Mouse (Mus musculus): ENCODE data around the gene Adamtsl2. TPM values are rescaled to one million over a fixed set of nuclear protein-coding genes. Genes with fewer than 3 reads are reported as not detected.

Adamtsl2 gene
- polyA plus RNA-seq, 1 experiment from 2014 or later: 3.0 TPM

- 66% methylated on average over 3 of the region's 3 CpGs for WGBS
- Histone ChIP-seq H3K4me1 (peaks cover 32% of the 10 kb centered on the region), H3K9me3 (no peaks in the 10 kb centered on the region), H3K27me3 (replicated peaks) (peaks cover 13% of the 10 kb centered on the region; the same call in 1 of the 2 replicates), H3K9ac (no peak overlapping the region), H3K4me3 (replicated peaks) (no peak overlapping the region), H3K27ac (no peak overlapping the region), H3K36me3 (no peaks in the 10 kb centered on the region), H3K4me2 (no peak overlapping the region)
- no peak for ATAC-seq (ENCODE audit: insufficient read depth, low FRiP score, low read depth)
These were observed 3.7 kb upstream of the Adamtsl2 start for GRCm38 (mm10) chr2:27075485-27075884.

GRCm38 (mm10) chr2:27077655-27078244 lies 1.4 kb upstream of the Adamtsl2 start:
- no peak overlapping the region; the same call in 1 of the 2 replicates for H3K27ac ChIP-seq
- ATAC-seq (ENCODE audit: insufficient read depth, low FRiP score, low read depth): no peak
- 70% methylated on average over 10 of the region's 10 CpGs for WGBS

GRCm38 (mm10) chr2:27078312-27078711 lies 867 bp upstream of the Adamtsl2 start:
- peaks cover 24% of the 10 kb centered on the region for H3K4me1 ChIP-seq
- no peak overlapping the region for H3K4me3 ChIP-seq (replicated peaks)
- no peaks in the 10 kb centered on the region for H3K9me3 ChIP-seq
- H3K4me2 ChIP-seq: no peak overlapping the region
- H3K27ac ChIP-seq: peak overlapping the region; percentile 48
- ATAC-seq (ENCODE audit: insufficient read depth, low FRiP score, low read depth): no peak
- 35% methylated on average over 2 of the region's 2 CpGs for WGBS
- H3K36me3 ChIP-seq: no peaks in the 10 kb centered on the region
- no peak overlapping the region for H3K9ac ChIP-seq
- H3K27me3 ChIP-seq (replicated peaks): peaks cover 13% of the 10 kb centered on the region; the same call in 1 of the 2 replicates

More at GRCm38 (mm10) chr2:27077655-27078244, 1.4 kb upstream of the Adamtsl2 start:
- Histone ChIP-seq H3K4me2 (no peak overlapping the region), H3K9ac (no peak overlapping the region), H3K4me3 (replicated peaks) (no peak overlapping the region), H3K27me3 (replicated peaks) (peaks cover 13% of the 10 kb centered on the region; the same call in 1 of the 2 replicates), H3K4me1 (peaks cover 24% of the 10 kb centered on the region), H3K9me3 (no peaks in the 10 kb centered on the region), H3K36me3 (no peaks in the 10 kb centered on the region)

GRCm38 (mm10) chr2:27079649-27080048 lies 470 bp downstream of the Adamtsl2 start:
- 48% methylated on average over 2 of the region's 2 CpGs for WGBS
- no peak overlapping the region for H3K9ac ChIP-seq
- peak overlapping the region; percentile 24 for H3K4me2 ChIP-seq
- no peaks in the 10 kb centered on the region for H3K9me3 ChIP-seq
- H3K4me1 ChIP-seq: peaks cover 31% of the 10 kb centered on the region
- peaks cover 13% of the 10 kb centered on the region; the same call in 1 of the 2 replicates for H3K27me3 ChIP-seq (replicated peaks)
- no peak overlapping the region for H3K27ac ChIP-seq
- no peaks in the 10 kb centered on the region for H3K36me3 ChIP-seq
- no peak overlapping the region for H3K4me3 ChIP-seq (replicated peaks)
- ATAC-seq (ENCODE audit: insufficient read depth, low FRiP score, low read depth): no peak

- H3K9ac ChIP-seq: no peak overlapping the region
- no peak overlapping the region for H3K27ac ChIP-seq
- ATAC-seq (ENCODE audit: insufficient read depth, low FRiP score, low read depth): no peak
- H3K4me1 ChIP-seq: peaks cover 51% of the 10 kb centered on the region
- no peak overlapping the region for H3K4me2 ChIP-seq
- H3K27me3 ChIP-seq (replicated peaks): no peaks in the 10 kb centered on the region
- WGBS: 67% methylated on average over 12 of the region's 12 CpGs
- no peaks in the 10 kb centered on the region for H3K9me3 ChIP-seq
- H3K4me3 ChIP-seq (replicated peaks): no peak overlapping the region
- H3K36me3 ChIP-seq: no peaks in the 10 kb centered on the region
These were observed 4.7 kb downstream of the Adamtsl2 start for GRCm38 (mm10) chr2:27083761-27084475.

GRCm38 (mm10) chr2:27084963-27085362 lies 5.8 kb downstream of the Adamtsl2 start:
- H3K4me1 ChIP-seq: peaks cover 41% of the 10 kb centered on the region
- no peak for ATAC-seq (ENCODE audit: insufficient read depth, low FRiP score, low read depth)
- 46% methylated on average over 8 of the region's 8 CpGs for WGBS
- no peak overlapping the region for H3K4me2 ChIP-seq
- no peak overlapping the region for H3K4me3 ChIP-seq (replicated peaks)
- no peaks in the 10 kb centered on the region for H3K27me3 ChIP-seq (replicated peaks)
- no peak overlapping the region for H3K9ac ChIP-seq
- H3K27ac ChIP-seq: no peak overlapping the region
- H3K9me3 ChIP-seq: no peaks in the 10 kb centered on the region
- H3K36me3 ChIP-seq: no peaks in the 10 kb centered on the region

- Histone ChIP-seq H3K4me3 (replicated peaks) (no peak overlapping the region), H3K36me3 (no peaks in the 10 kb centered on the region), H3K4me1 (peaks cover 38% of the 10 kb centered on the region), H3K9me3 (no peaks in the 10 kb centered on the region), H3K4me2 (no peak overlapping the region), H3K9ac (no peak overlapping the region), H3K27me3 (replicated peaks) (no peaks in the 10 kb centered on the region), H3K27ac (no peak overlapping the region)
- ATAC-seq (ENCODE audit: insufficient read depth, low FRiP score, low read depth): peak; percentile 28; the same call in 1 of the 2 replicates
- WGBS: 20% methylated on average over 2 of the region's 2 CpGs
These were observed 6.6 kb downstream of the Adamtsl2 start for GRCm38 (mm10) chr2:27085801-27086200.

GRCm38 (mm10) chr2:27086483-27087010 lies 7.4 kb downstream of the Adamtsl2 start:
- ATAC-seq (ENCODE audit: insufficient read depth, low FRiP score, low read depth): no peak
- no peaks in the 10 kb centered on the region for H3K9me3 ChIP-seq
- H3K4me3 ChIP-seq (replicated peaks): no peak overlapping the region
- WGBS: 71% methylated on average over 4 of the region's 4 CpGs
- peaks cover 38% of the 10 kb centered on the region for H3K4me1 ChIP-seq
- no peak overlapping the region for H3K9ac ChIP-seq
- no peaks in the 10 kb centered on the region for H3K27me3 ChIP-seq (replicated peaks)
- no peak overlapping the region for H3K27ac ChIP-seq
- no peaks in the 10 kb centered on the region for H3K36me3 ChIP-seq
- H3K4me2 ChIP-seq: no peak overlapping the region

GRCm38 (mm10) chr2:27087581-27087980 lies 8.4 kb downstream of the Adamtsl2 start:
- H3K9me3 ChIP-seq: no peaks in the 10 kb centered on the region
- no peak overlapping the region for H3K4me3 ChIP-seq (replicated peaks)
- peaks cover 38% of the 10 kb centered on the region for H3K4me1 ChIP-seq
- WGBS: 85% methylated on average over 5 of the region's 5 CpGs
- H3K36me3 ChIP-seq: no peaks in the 10 kb centered on the region
- no peak for ATAC-seq (ENCODE audit: insufficient read depth, low FRiP score, low read depth)
- no peak overlapping the region for H3K9ac ChIP-seq
- no peak overlapping the region for H3K27ac ChIP-seq
- no peaks in the 10 kb centered on the region for H3K27me3 ChIP-seq (replicated peaks)
- no peak overlapping the region for H3K4me2 ChIP-seq

GRCm38 (mm10) chr2:27088071-27088644 lies 9.0 kb downstream of the Adamtsl2 start:
- Histone ChIP-seq H3K9ac (no peak overlapping the region), H3K27me3 (replicated peaks) (no peaks in the 10 kb centered on the region), H3K27ac (peak overlapping the region; percentile 70), H3K4me3 (replicated peaks) (no peak overlapping the region), H3K4me2 (no peak overlapping the region), H3K36me3 (no peaks in the 10 kb centered on the region), H3K9me3 (no peaks in the 10 kb centered on the region), H3K4me1 (peaks cover 38% of the 10 kb centered on the region)
- ATAC-seq (ENCODE audit: insufficient read depth, low FRiP score, low read depth): peak; percentile 31; the same call in 1 of the 2 replicates
- 23% methylated on average over 18 of the region's 18 CpGs for WGBS

- Histone ChIP-seq H3K4me3 (replicated peaks) (no peak overlapping the region), H3K36me3 (no peaks in the 10 kb centered on the region), H3K27me3 (replicated peaks) (no peaks in the 10 kb centered on the region), H3K4me1 (peaks cover 38% of the 10 kb centered on the region), H3K4me2 (no peak overlapping the region), H3K27ac (peak overlapping the region; percentile 70), H3K9ac (no peak overlapping the region), H3K9me3 (no peaks in the 10 kb centered on the region)
- WGBS: 67% methylated on average over 5 of the region's 5 CpGs
- ATAC-seq (ENCODE audit: insufficient read depth, low FRiP score, low read depth): no peak
These were observed 9.5 kb downstream of the Adamtsl2 start for GRCm38 (mm10) chr2:27088700-27089099.

- 62% methylated on average over 1 of the region's 1 CpGs for WGBS
- Histone ChIP-seq H3K4me1 (peaks cover 34% of the 10 kb centered on the region), H3K9ac (no peak overlapping the region), H3K4me3 (replicated peaks) (no peak overlapping the region), H3K4me2 (no peak overlapping the region), H3K27ac (no peak overlapping the region), H3K36me3 (no peaks in the 10 kb centered on the region), H3K27me3 (replicated peaks) (no peaks in the 10 kb centered on the region), H3K9me3 (no peaks in the 10 kb centered on the region)
- no peak for ATAC-seq (ENCODE audit: insufficient read depth, low FRiP score, low read depth)
These were observed 10.1 kb downstream of the Adamtsl2 start for GRCm38 (mm10) chr2:27089238-27089637.

All from stomach, embryonic 15.5 days (tissue).